Mouse (Mus musculus): ENCODE measurements around the gene Ddx5. TPM values are rescaled to one million over a fixed set of nuclear protein-coding genes. Genes with fewer than 3 reads are reported as not detected.
"Not testable (repeated sequence)": the region's sequence is repeated elsewhere in the genome, so short reads cannot be mapped to it uniquely, and the experiment has no call there.

Ddx5 gene
- polyA plus RNA-seq, 1 experiment from 2014 or later: 406 TPM

DNA sequence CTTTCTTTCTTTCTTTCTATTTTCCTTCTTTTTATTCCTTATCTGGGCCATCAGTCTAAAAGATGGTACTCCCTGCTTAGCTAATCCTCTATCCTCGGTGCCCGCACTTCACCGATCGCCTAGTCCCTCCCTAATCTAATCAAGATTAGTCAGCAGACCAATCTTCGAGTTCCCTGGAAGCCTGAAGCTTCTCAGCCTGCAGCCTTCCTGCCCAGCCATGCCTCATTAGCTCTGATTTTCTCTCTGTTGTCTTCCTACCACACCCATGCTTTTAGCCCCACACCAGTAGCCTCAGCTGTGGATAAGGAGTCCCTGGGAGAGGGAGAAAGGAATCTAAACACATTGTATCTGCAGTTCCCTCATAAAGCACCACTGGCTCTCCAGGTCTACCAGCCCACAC, 33.4 kb downstream of the Ddx5 start:
- ATAC-seq (ENCODE audit: insufficient number of reproducible peaks, insufficient read depth, low FRiP score, low TSS enrichment): no peak
- H3K36me3 ChIP-seq: no peaks in the 10 kb centered on the region
- no peaks in the 10 kb centered on the region for H3K9me3 ChIP-seq
- no peak overlapping the region for H3K4me3 ChIP-seq
- H3K27ac ChIP-seq: no peak overlapping the region
- no peaks in the 10 kb centered on the region for H3K27me3 ChIP-seq
- H3K9ac ChIP-seq: no peak overlapping the region
- H3K4me1 ChIP-seq: no peaks in the 10 kb centered on the region
- H3K4me2 ChIP-seq (replicated peaks): no peak overlapping the region
- 56% methylated on average over 5 of the region's 5 CpGs for WGBS

DNA sequence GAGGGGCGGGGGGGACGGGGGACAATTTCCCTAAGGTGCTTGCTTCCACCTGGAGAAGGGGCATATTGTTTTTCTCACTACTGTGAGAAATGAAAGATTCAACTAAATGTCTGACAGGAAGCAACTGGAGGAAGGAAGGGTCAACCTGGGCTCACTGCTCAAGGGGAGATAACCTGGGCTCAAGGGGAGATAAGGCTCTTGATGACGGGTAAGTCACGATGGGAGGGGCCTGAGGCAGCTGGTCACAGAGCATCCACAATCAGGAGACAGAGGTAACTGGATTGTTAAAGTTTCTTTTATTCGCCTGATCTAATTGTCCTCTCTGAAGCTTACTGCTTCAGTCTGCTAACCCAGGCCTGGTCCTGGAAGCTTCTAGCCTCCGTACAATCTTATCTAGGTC, 35.7 kb downstream of the Ddx5 start:
- no peaks in the 10 kb centered on the region for H3K4me1 ChIP-seq
- no peak overlapping the region for H3K27ac ChIP-seq
- no peak overlapping the region for H3K9ac ChIP-seq
- no peaks in the 10 kb centered on the region for H3K27me3 ChIP-seq
- H3K36me3 ChIP-seq: no peaks in the 10 kb centered on the region
- ATAC-seq (ENCODE audit: insufficient number of reproducible peaks, insufficient read depth, low FRiP score, low TSS enrichment): no peak
- no peak overlapping the region for H3K4me3 ChIP-seq
- H3K4me2 ChIP-seq (replicated peaks): no peak overlapping the region
- 91% methylated on average over 6 of the region's 6 CpGs for WGBS
- no peaks in the 10 kb centered on the region for H3K9me3 ChIP-seq

DNA sequence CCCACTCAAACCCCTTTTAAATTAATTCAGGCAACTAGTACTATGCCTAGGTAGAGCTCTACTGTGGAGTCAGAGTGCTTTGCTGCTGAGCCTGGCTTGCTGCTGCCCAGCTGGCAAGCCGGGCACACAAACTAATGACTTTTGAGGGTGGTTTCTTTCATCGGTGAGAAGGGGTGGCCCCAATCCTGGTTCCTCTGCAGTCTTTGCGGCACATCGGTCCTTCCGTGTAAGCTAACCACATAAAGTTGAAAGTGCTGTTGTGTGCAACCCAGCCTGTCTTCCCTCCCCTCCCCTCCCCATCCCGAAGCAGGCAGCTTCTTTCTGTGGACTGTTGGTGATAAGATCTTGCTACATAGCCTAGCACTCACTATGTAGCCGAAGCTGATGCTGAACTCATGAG, 36.9 kb downstream of the Ddx5 start:
- ATAC-seq (ENCODE audit: insufficient number of reproducible peaks, insufficient read depth, low FRiP score, low TSS enrichment): no peak
- Histone ChIP-seq H3K4me3 (no peak overlapping the region), H3K27ac (no peak overlapping the region), H3K36me3 (no peaks in the 10 kb centered on the region), H3K9ac (no peak overlapping the region), H3K27me3 (no peaks in the 10 kb centered on the region), H3K4me1 (no peaks in the 10 kb centered on the region), H3K9me3 (0 out of 2 replicates have a peak, but pooled peaks cover 2% of the 10 kb centered on the region), H3K4me2 (replicated peaks) (no peak overlapping the region)
- 88% methylated on average over 7 of the region's 7 CpGs for WGBS

DNA sequence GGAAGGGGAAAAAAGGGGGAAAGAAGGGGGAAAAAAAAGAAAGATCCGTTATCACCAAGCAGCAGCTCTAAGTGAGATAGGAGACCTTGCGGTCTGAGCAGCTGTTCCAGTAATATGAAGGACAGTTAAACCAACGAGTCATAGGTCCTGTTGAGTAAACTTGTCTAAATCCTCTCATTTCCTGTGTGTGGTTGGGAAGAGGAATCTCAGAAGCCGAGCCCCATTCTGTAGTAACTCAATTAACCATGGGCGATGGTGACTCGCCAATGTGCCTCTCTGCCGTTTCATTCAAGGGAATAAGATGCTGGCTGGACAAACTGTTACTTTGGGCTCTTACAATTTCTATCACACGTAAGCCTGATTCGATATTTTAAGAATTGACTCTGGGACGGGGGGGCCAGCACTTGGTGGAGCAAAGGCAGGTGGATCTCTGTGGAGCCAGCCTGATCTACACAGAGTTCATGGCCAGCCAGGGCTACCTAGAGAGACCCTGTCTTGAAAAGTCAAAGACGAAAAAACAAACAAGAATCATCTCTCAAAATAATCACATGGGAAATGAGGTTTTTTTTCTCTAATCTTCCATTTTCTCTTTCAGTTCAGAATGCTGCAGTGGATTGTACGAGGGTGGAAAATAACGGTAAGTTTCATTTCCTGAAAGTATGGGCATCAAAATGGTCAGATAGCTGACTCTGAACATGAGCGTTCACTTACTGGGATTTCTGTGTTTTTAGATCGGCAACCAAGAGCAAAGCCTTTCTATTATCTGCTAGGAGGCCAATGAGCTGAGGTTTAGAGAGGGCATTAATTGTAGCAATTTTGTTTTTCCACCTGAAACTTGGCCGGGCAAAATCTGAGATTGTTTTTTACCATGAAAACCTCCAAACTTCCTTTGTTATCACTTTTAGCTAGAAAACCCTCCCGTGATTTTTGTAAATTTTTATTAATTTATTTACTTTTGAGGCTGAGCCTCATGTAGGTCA, 37.7 kb downstream of the Ddx5 start, which contains the start of gene Milr1:
Gene Milr1 (plus strand): TSS at position 188 of the 980 bp plus-strand sequence.
- H3K4me1 ChIP-seq: no peaks in the 10 kb centered on the region
- ATAC-seq (ENCODE audit: insufficient number of reproducible peaks, insufficient read depth, low FRiP score, low TSS enrichment): no peak
- no peak within 1 kb of the TSS for H3K9ac ChIP-seq
- H3K4me3 ChIP-seq: no peak within 1 kb of the TSS
- 83% methylated on average over 17 of the region's 17 CpGs for WGBS
- 0 out of 2 replicates have a peak, but pooled peaks cover 2% of the 10 kb centered on the region for H3K9me3 ChIP-seq
- no peak within 1 kb of the TSS for H3K4me2 ChIP-seq (replicated peaks)
- no peaks in the 10 kb centered on the region for H3K27me3 ChIP-seq
- no peak within 1 kb of the TSS for H3K27ac ChIP-seq
- H3K36me3 ChIP-seq: no peaks in the 10 kb centered on the region

DNA sequence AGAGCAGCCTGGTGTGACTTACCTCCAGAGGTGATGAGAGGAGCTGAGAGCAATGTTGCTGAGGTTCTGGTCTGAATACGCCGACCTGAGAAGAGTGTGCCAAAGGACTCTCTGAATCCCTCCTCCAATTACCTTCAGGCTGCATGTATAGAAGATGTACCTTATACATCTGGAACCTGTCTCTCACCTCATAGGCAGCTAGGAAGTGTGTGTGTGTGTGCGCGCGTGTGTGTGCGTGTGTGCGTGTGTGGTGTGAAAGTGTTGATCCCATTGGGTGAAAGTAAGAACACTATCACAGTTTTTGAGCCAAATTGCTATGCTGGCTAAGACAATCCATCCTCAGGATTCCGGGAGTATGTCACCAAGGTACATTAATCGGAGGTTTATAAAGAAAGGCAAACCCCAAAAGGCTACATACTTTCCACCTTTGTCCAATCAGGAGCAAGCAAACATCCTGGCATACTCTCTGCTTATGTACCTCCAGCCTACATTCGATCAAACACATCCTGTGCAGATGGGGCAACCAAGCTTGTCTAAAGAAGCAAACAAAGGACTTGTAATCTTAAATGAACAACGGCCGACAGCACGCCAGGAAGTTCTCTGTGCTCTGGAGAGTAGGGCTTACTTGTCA, 38.7 kb downstream of the Ddx5 start, which contains the start of gene Pecam1:
Gene Pecam1 (minus strand): TSS at position 508 of the 631 bp plus-strand sequence.
- Histone ChIP-seq H3K27me3 (no peaks in the 10 kb centered on the region), H3K4me3 (no peak within 1 kb of the TSS), H3K9me3 (0 out of 2 replicates have a peak, but pooled peaks cover 2% of the 10 kb centered on the region), H3K36me3 (no peaks in the 10 kb centered on the region), H3K27ac (no peak within 1 kb of the TSS), H3K4me2 (replicated peaks) (no peak within 1 kb of the TSS), H3K9ac (no peak within 1 kb of the TSS), H3K4me1 (no peaks in the 10 kb centered on the region)
- WGBS: 89% methylated on average over 13 of the region's 13 CpGs
- no peak for ATAC-seq (ENCODE audit: insufficient number of reproducible peaks, insufficient read depth, low FRiP score, low TSS enrichment)

DNA sequence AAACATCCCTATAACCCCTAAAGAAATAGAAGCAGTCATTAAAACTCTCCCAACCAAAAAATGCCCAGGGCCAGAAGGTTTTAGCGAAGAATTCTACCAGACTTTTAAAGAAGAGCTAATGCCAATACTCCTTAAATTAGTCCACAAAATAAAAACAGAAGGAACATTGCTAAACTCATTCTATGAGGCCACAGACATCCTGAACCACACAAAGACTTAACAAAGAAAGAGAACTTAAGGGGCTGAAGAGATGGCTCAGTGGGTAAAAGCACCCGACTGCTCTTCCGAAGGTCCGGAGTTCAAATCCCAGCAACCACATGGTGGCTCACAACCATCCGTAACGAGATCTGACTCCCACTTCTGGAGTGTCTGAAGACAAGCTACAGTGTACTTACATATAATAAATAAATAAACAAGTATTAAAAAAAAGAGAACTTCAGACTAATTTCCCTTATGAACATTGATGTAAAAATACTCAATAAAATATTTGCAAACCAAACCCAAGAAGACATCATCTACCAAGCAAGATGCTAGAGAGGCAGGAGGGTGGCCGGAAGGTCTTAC, 39.3 kb downstream of the Ddx5 start:
- WGBS: 96% methylated on average over 7 of the region's 7 CpGs

DNA sequence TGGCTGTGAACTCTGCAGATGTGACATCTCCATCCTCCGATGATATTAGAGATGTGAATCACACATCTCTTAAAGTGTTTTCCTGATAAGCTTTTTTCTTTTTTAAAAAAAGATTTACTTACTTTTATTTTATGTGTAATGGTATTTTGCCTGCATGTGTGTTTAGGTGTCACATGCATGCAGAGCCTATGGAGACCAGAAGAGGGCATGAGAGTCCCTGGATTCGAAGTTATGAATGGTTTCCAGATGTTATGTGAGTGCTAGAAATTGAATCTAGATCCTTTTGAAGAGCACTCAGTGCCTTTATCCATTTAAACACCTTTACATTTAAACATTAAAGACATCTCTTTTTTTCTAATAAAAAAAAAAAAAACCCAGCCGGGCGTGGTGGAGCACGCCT, 44.0 kb downstream of the Ddx5 start:
- 90% methylated on average over 5 of the region's 5 CpGs for WGBS
- H3K4me1 ChIP-seq: no peaks in the 10 kb centered on the region
- H3K27ac ChIP-seq: no peak overlapping the region
- no peak overlapping the region for H3K9ac ChIP-seq
- H3K4me2 ChIP-seq (replicated peaks): no peak overlapping the region
- no peaks in the 10 kb centered on the region for H3K27me3 ChIP-seq
- H3K4me3 ChIP-seq: no peak overlapping the region
- H3K36me3 ChIP-seq: no peaks in the 10 kb centered on the region
- ATAC-seq (ENCODE audit: insufficient number of reproducible peaks, insufficient read depth, low FRiP score, low TSS enrichment): no peak
- H3K9me3 ChIP-seq: 0 out of 2 replicates have a peak, but pooled peaks cover 2% of the 10 kb centered on the region

More for the DNA sequence above, 39.3 kb downstream of the Ddx5 start:
- not testable (repeated sequence) for H3K4me2 ChIP-seq (replicated peaks); ATAC-seq (ENCODE audit: insufficient number of reproducible peaks, insufficient read depth, low FRiP score, low TSS enrichment); H3K27ac ChIP-seq; H3K9me3 ChIP-seq; H3K4me3 ChIP-seq; H3K4me1 ChIP-seq; H3K36me3 ChIP-seq; H3K27me3 ChIP-seq; H3K9ac ChIP-seq

DNA sequence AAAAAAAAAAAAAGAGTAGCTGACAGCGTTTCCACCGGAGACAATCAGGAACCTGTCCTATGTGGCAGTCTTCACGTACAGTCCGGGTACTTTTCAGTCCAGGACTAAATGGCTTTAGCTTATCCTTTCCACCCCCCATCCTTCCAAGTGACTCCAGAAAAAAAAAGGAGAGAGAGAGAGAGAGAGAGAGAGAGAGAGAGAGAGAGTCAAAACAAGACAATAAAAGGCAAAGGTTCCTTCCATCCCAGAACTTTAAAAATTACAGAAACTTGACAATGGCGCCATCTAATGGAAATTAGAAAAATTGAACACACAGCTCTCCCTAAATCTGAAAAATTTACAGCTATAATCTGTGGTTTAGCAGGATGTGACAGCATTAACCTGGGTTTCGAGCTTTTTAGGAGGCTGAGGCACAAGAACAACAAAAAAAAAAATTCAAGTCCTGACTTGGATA, 46.6 kb downstream of the Ddx5 start:
- Histone ChIP-seq H3K27me3 (no peaks in the 10 kb centered on the region), H3K36me3 (no peaks in the 10 kb centered on the region), H3K9me3 (0 out of 2 replicates have a peak, but pooled peaks cover 2% of the 10 kb centered on the region), H3K4me2 (replicated peaks) (no peak overlapping the region), H3K4me3 (no peak overlapping the region), H3K4me1 (peaks cover 2% of the 10 kb centered on the region; the same call in 1 of the 2 replicates), H3K9ac (no peak overlapping the region), H3K27ac (no peak overlapping the region)
- 43% methylated on average over 6 of the region's 6 CpGs for WGBS
- no peak for ATAC-seq (ENCODE audit: insufficient number of reproducible peaks, insufficient read depth, low FRiP score, low TSS enrichment)

DNA sequence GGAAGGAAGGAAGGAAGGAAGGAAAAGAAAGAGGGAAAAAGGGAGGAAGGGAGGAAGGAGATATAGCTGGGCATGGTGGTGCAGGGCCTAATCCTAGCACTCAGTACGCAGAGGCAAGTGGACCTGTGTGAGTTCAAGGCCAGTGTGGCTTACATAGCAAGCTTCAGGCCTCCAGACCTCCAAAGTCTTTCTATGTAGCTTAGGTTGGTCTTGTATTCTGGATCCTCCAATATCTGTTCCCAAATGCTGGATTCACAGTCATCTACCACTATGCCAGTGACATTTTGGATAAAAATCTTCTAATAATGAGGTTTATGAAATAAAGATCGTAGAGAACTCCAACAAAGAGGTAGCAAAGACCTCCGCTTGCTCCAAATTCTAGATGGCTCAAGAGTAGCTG, 47.2 kb downstream of the Ddx5 start:
- Histone ChIP-seq H3K27me3 (no peaks in the 10 kb centered on the region), H3K9me3 (no peaks in the 10 kb centered on the region), H3K4me2 (replicated peaks) (no peak overlapping the region), H3K4me1 (peaks cover 7% of the 10 kb centered on the region; the same call in 1 of the 2 replicates), H3K4me3 (no peak overlapping the region), H3K27ac (no peak overlapping the region), H3K9ac (no peak overlapping the region), H3K36me3 (no peaks in the 10 kb centered on the region)
- 93% methylated on average over 3 of the region's 3 CpGs for WGBS
- ATAC-seq (ENCODE audit: insufficient number of reproducible peaks, insufficient read depth, low FRiP score, low TSS enrichment): no peak

DNA sequence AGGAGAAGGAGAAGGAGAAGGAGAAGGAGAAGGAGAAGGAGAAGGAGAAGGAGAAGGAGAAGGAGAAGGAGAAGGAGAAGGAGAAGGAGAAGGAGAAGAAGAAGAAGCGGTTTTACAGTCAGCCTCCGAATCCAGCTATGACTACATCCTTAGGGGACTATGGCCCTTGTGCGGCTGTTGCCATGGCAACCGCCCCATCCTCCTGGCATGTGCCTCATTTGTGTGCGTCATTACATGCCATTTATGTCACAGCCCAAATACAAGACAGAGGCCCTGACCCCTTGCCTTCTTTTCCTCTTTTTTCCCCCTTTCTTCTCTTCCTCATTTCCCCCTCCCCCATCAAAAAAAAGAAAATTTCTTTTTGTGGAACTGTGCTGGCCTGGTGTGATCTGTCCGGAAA, 47.8 kb downstream of the Ddx5 start:
- no peaks in the 10 kb centered on the region for H3K27me3 ChIP-seq
- H3K27ac ChIP-seq: no peak overlapping the region
- H3K4me2 ChIP-seq (replicated peaks): no peak overlapping the region
- ATAC-seq (ENCODE audit: insufficient number of reproducible peaks, insufficient read depth, low FRiP score, low TSS enrichment): no peak
- H3K4me3 ChIP-seq: no peak overlapping the region
- peaks cover 7% of the 10 kb centered on the region; the same call in 1 of the 2 replicates for H3K4me1 ChIP-seq
- no peaks in the 10 kb centered on the region for H3K9me3 ChIP-seq
- 56% methylated on average over 6 of the region's 6 CpGs for WGBS
- no peak overlapping the region for H3K9ac ChIP-seq
- no peaks in the 10 kb centered on the region for H3K36me3 ChIP-seq

DNA sequence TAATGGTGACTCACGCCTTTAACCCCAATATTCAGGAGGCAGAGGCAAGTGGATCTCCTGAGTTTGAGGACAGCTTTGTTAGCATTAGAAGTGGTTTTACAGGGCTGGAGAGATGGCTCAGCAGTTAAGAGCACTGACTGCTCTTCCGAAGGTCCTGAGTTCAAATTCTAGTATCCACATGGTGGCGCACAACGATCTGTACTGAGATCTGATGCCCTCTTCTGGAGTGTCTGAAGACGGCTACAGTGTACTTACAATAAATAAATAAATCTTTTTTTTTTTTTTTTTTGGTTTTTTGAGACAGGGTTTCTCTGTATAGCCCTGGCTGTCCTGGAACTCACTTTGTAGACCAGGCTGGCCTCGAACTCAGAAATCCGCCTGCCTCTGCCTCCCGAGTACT, 48.3 kb downstream of the Ddx5 start:
- not testable (repeated sequence) for H3K27me3 ChIP-seq; H3K4me3 ChIP-seq; H3K9ac ChIP-seq; H3K4me2 ChIP-seq (replicated peaks); H3K4me1 ChIP-seq; H3K9me3 ChIP-seq; H3K27ac ChIP-seq; ATAC-seq (ENCODE audit: insufficient number of reproducible peaks, insufficient read depth, low FRiP score, low TSS enrichment); H3K36me3 ChIP-seq
- 90% methylated on average over 5 of the region's 8 CpGs for WGBS

All from embryonic facial prominence, embryonic 12.5 days (tissue).